Mouse (Mus musculus) c-Kit-positive CD71-positive TER-119-positive erythroid progenitor cells, embryonic 14.5 days (primary cell): ENCODE measurements at regions not wholly inside any gene's neighbourhood (a gene's known extent, or its start where the extent isn't known, plus 50 kb on each side); places are given as distances from the start of the nearest gene placed in this dataset.
A peak's percentile ranks its signal among the peaks of the same experiment; 100 is the strongest.

Experiments
- DNase-seq: peaks from one replicate; pipeline ENCODE4 v3.0.0-alpha.2; 2013; ENCODE audit warnings: low spot score

- no peak for DNase-seq
Measured at GRCm38 (mm10) chr16:87783561-87784304, 85.0 kb downstream of the Bach1 start.

GRCm38 (mm10) chr16:87784405-87784994 is 85.8 kb downstream of the Bach1 start:
- no peak for DNase-seq

DNA sequence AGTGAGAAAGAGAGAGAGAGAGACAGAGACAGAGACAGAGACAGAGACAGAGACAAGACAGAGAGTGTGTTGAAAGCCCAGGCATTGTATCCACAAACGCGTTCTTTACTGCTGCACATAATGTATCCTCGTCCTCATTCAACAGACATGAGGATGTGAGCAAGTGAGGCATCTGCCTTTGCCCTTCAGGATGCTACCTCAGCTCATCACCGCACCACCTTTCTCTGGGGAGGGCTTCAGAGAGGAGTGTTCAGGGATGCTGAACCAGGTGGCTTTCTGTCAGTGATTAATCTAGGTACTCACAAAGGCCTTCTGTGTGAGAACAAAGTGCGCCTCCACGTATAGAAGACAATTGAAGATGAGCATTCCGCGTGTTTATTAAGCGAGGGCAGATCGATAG is 90.8 kb downstream of the Bach1 start:
- DNase-seq, result no peak

- no peak for DNase-seq
Measured at GRCm38 (mm10) chr16:87789957-87790356, 91.2 kb downstream of the Bach1 start.

- DNase-seq, result no peak
Measured at GRCm38 (mm10) chr16:87796514-87797248, 97.9 kb downstream of the Bach1 start.

GRCm38 (mm10) chr16:87802317-87802716 is 103.6 kb downstream of the Bach1 start:
- DNase-seq, result no peak

GRCm38 (mm10) chr16:87817590-87817989 is 118.8 kb downstream of the Bach1 start:
- DNase-seq, result no peak

DNA sequence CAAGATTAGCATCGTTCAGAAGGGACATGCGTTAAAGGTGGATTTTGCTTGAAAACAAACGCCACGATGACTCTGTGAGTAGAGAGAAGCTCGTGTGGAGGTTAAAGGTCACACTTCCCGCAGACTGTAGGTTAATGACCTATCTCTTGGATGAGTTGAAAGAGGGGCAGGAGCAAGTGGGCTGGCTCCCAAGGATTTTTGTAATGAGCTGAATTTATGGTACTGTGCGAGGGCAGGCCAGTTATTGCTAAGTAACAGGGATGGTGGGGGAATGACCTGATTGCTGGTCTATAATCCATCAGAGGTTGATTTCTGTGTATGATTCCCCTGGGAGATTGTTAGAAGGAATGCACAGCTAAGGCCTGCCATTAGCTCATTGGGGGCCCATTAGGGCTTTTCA is 135.6 kb downstream of the Bach1 start:
- no peak for DNase-seq

- peak; percentile 24 for DNase-seq
Measured at GRCm38 (mm10) chr16:87840949-87841546, 142.3 kb downstream of the Bach1 start.
